Mouse (Mus musculus) ES-E14 (cell line): ENCODE measurements around the gene Map3k14. TPM values are rescaled to one million over a fixed set of nuclear protein-coding genes. Genes with fewer than 3 reads are reported as not detected.

ENCODE experiments used
- DNase-seq: peaks from one replicate; pipeline ENCODE4 v3.0.0-alpha.2; 2013; ENCODE audit warnings: low read depth, low spot score
- H3K27ac ChIP-seq: 2 replicates; pipeline ENCODE4 v1.5.1; 2012; ENCODE audit warnings: low read depth, mild to moderate bottlenecking, low read length, moderate library complexity, mixed read lengths; ENCODE audit not compliant: poor library complexity, insufficient read depth, severe bottlenecking
- H3K36me3 ChIP-seq: 2 replicates; pipeline ENCODE4 v1.6.1; 2012; ENCODE audit warnings: mild to moderate bottlenecking, low read length, moderate library complexity, mixed read lengths; ENCODE audit not compliant: control insufficient read depth, poor library complexity, insufficient read depth, severe bottlenecking
- H3K4me1 ChIP-seq, 2 experiments: fragments of 150-350 bp in 1 of 2; sonication (generic) in 1 of 2; 2 replicates each; pipeline ENCODE4 v1.6.1; 2012; ENCODE audit warnings: low read length in 2 of 2, mild to moderate bottlenecking in 1 of 2, mixed read lengths in 1 of 2; ENCODE audit not compliant: control insufficient read depth in 2 of 2, insufficient read depth in 2 of 2, poor library complexity in 1 of 2
- H3K4me3 ChIP-seq, 2 experiments: fragments of 150-350 bp in 1 of 2; sonication (generic) in 1 of 2; 2 replicates each; pipeline ENCODE4 v1.5.1; 2012; ENCODE audit warnings: low read length in 2 of 2, low read depth in 1 of 2, mild to moderate bottlenecking in 1 of 2, mixed read lengths in 1 of 2; ENCODE audit not compliant: insufficient read depth in 1 of 2, poor library complexity in 1 of 2, severe bottlenecking in 1 of 2
- H3K9ac ChIP-seq: 2 replicates; pipeline ENCODE4 v1.6.1; 2012; ENCODE audit warnings: low read depth, mild to moderate bottlenecking, low read length, mixed read lengths; ENCODE audit not compliant: poor library complexity, insufficient read depth, severe bottlenecking
- H3K9me3 ChIP-seq: fragments of 150-350 bp; sonication (generic); 2 replicates; pipeline ENCODE4 v1.6.1; 2012; ENCODE audit warnings: low read depth, mild to moderate bottlenecking, low read length; ENCODE audit not compliant: control insufficient read depth, insufficient read depth
- CHD2 ChIP-seq: IDR thresholded peaks from 2 replicates; pipeline ENCODE4 v1.6.1; 2014; ENCODE audit warnings: mild to moderate bottlenecking, low read depth, low read length, inconsistent platforms
- HCFC1 ChIP-seq: IDR thresholded peaks from 2 replicates; pipeline ENCODE4 v1.6.1; 2012; ENCODE audit warnings: low read length, inconsistent platforms, borderline replicate concordance; ENCODE audit not compliant: insufficient read depth
- MAFK ChIP-seq: IDR thresholded peaks from 2 replicates; pipeline ENCODE4 v1.6.1; 2014; ENCODE audit warnings: mild to moderate bottlenecking, low read depth, low read length, inconsistent platforms; ENCODE audit not compliant: insufficient read depth
- ZC3H11A ChIP-seq: IDR thresholded peaks from 2 replicates; pipeline ENCODE4 v1.6.1; 2012; ENCODE audit warnings: low read depth, mild to moderate bottlenecking, inconsistent platforms, low read length, borderline replicate concordance
- ZNF384 ChIP-seq: IDR thresholded peaks from 2 replicates; pipeline ENCODE4 v1.6.1; 2012; ENCODE audit warnings: low read depth, low read length, inconsistent platforms
- in situ Hi-C, 2 experiments: fragments of 600-800 bp; cut with MboI; formaldehyde crosslinking; loops; one replicate each; pipeline ENCODE4 v1.15.1; 2025; ENCODE audit warnings: low sequenced_read_pairs in 2 of 2, inconsistent platforms in 1 of 2; ENCODE audit not compliant: unreplicated experiment in 2 of 2
- total RNA-seq: library from RNA; depleted of rRNA; stranded (reverse); fragments of 300-350 nt; gene quantifications from 2 replicates; pipeline ENCODE4 v1.2.3, GENCODE M21; 2012

Map3k14 gene
- total RNA-seq, 1 experiment = 4.5 TPM

GRCm38 (mm10) chr11:103268350-103268749 is 1.1 kb upstream of the Map3k14 start:
- TF ChIP-seq ZC3H11A (no peak), MAFK (no peak), CHD2 (no peak), ZNF384 (no peak), HCFC1 (no peak)
- Histone ChIP-seq H3K36me3 (no peaks in the 10 kb centered on the region), H3K27ac (no peak overlapping the region), H3K9me3 (no peaks in the 10 kb centered on the region), H3K4me3 (peak overlapping the region in 1 of 2 experiments; percentile 56; a peak in 2 of 4 replicates), H3K4me1 (no peaks in the 10 kb centered on the region; a peak in 2 of 4 replicates), H3K9ac (no peak overlapping the region; the same call in 1 of the 2 replicates)
- in situ Hi-C loops = no loop called here
- no peak for DNase-seq

- no peak for TF ChIP-seq CHD2
- TF ChIP-seq MAFK = no peak
- no peak for TF ChIP-seq ZNF384
- TF ChIP-seq HCFC1 = no peak
- no peak for TF ChIP-seq ZC3H11A
- Histone ChIP-seq H3K4me1 (no peaks in the 10 kb centered on the region; a peak in 2 of 4 replicates), H3K36me3 (no peaks in the 10 kb centered on the region), H3K9ac (peak overlapping the region; percentile 67), H3K27ac (no peak overlapping the region), H3K9me3 (no peaks in the 10 kb centered on the region), H3K4me3 (peak overlapping the region; percentile 77 to 80)
- DNase-seq = no peak
- in situ Hi-C loops = no loop called here
Observed at GRCm38 (mm10) chr11:103266729-103267345, 435 bp downstream of the Map3k14 start.

- Histone ChIP-seq H3K9me3 (no peaks in the 10 kb centered on the region), H3K36me3 (no peaks in the 10 kb centered on the region), H3K27ac (no peak overlapping the region), H3K9ac (no peak overlapping the region), H3K4me3 (no peak overlapping the region), H3K4me1 (no peaks in the 10 kb centered on the region; a peak in 2 of 4 replicates)
- in situ Hi-C loops = no loop called here
- TF ChIP-seq MAFK = no peak
- TF ChIP-seq CHD2 = no peak
- TF ChIP-seq ZNF384 = no peak
- TF ChIP-seq ZC3H11A = no peak
- no peak for TF ChIP-seq HCFC1
- DNase-seq = no peak
Observed at GRCm38 (mm10) chr11:103265856-103266255, 1.4 kb downstream of the Map3k14 start.

- no peaks in the 10 kb centered on the region for H3K9me3 ChIP-seq
- no peak for DNase-seq
- H3K36me3 ChIP-seq = no peaks in the 10 kb centered on the region
- no peak overlapping the region for H3K4me3 ChIP-seq
- no peak for TF ChIP-seq ZNF384
- no peak for TF ChIP-seq ZC3H11A
- TF ChIP-seq MAFK = no peak
- TF ChIP-seq CHD2 = no peak
- no peak for TF ChIP-seq HCFC1
- in situ Hi-C loops = no loop called here
- H3K27ac ChIP-seq = no peak overlapping the region
- no peak overlapping the region for H3K9ac ChIP-seq
- H3K4me1 ChIP-seq = no peaks in the 10 kb centered on the region; a peak in 2 of 4 replicates
Observed at GRCm38 (mm10) chr11:103265211-103265610, 2.1 kb downstream of the Map3k14 start.

GRCm38 (mm10) chr11:103264427-103265005 is 2.8 kb downstream of the Map3k14 start:
- Histone ChIP-seq H3K4me1 (no peaks in the 10 kb centered on the region; a peak in 2 of 4 replicates), H3K9me3 (no peaks in the 10 kb centered on the region), H3K27ac (no peak overlapping the region), H3K36me3 (no peaks in the 10 kb centered on the region), H3K4me3 (no peak overlapping the region), H3K9ac (no peak overlapping the region)
- TF ChIP-seq MAFK = no peak
- TF ChIP-seq ZNF384 = no peak
- no peak for TF ChIP-seq ZC3H11A
- no peak for TF ChIP-seq CHD2
- no peak for TF ChIP-seq HCFC1
- in situ Hi-C loops = no loop called here
- DNase-seq = no peak
